Mouse (Mus musculus): ENCODE measurements around the gene 1700020D05Rik. TPM values are rescaled to one million over a fixed set of nuclear protein-coding genes. Genes with fewer than 3 reads are reported as not detected.
A peak's percentile ranks its signal among the peaks of the same experiment; 100 is the strongest.
"Not testable (repeated sequence)": the region's sequence is repeated elsewhere in the genome, so short reads cannot be mapped to it uniquely, and the experiment has no call there.

1700020D05Rik gene
- polyA plus RNA-seq, 1 experiment from 2014 or later: not detected

DNA sequence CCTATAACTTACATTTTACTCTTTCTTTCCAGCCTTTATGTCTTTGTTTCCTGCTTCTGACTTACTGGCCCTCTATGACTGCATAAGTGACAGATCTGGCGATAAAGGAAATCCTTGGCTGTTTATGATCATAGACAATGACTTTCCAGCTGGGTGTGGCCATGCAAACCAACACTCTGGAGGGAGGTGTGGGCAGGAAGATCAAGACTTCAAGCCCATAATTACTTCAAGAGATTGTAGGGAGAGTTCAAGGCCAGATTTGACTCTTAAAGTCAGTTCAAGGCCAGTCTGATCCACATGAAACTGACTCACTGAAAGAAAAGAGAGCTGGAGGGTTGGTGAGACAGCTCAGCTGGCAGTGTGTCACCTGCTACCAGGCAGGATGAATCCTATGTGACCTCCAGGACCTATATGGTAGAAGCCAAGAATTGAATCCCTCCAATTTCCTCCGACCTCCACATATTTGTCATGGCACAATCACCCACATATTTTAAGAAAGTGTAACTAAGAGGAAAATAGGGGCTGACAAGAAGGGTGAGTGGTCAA, 3.2 kb downstream of the 1700020D05Rik start:
- no peaks in the 10 kb centered on the region for H3K27me3 ChIP-seq (ENCODE audit: control insufficient read depth, insufficient read depth, low read length)
- 80% methylated on average over 2 of the region's 2 CpGs for WGBS
- no peak overlapping the region for H3K27ac ChIP-seq (ENCODE audit: low read length)
- H3K9ac ChIP-seq (ENCODE audit: low read length): no peak overlapping the region
- no peak overlapping the region for H3K4me3 ChIP-seq (ENCODE audit: low read length)
- H3K9me3 ChIP-seq (replicated peaks; ENCODE audit: control insufficient read depth, low read length): no peaks in the 10 kb centered on the region
- ATAC-seq (replicated peaks; ENCODE audit: extremely low read depth, insufficient read depth, low FRiP score): no peak
- H3K4me2 ChIP-seq (ENCODE audit: low read depth, low read length): no peak overlapping the region
- peaks cover 26% of the 10 kb centered on the region for H3K36me3 ChIP-seq (ENCODE audit: control insufficient read depth, insufficient read depth)
- no peaks in the 10 kb centered on the region for H3K4me1 ChIP-seq (ENCODE audit: control insufficient read depth, insufficient read depth, low read length)

DNA sequence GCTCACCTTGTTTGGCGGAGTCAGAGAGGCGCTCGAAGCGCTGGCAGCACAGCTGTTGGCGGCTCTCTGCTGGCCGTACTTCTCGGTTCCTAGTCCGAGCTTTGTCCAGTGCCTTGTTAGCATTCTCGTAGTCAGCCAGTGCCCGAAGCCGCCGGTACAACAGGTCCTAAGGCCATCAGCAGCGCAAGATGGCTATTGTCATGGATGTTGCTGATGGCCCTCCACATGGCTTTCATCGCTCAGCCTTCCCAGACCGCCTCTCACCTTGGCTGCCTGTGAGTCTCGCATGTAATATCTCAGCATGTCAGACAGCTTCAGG, 7.6 kb downstream of the 1700020D05Rik start:
- H3K27me3 ChIP-seq (ENCODE audit: control insufficient read depth, insufficient read depth, low read length): no peaks in the 10 kb centered on the region
- H3K9me3 ChIP-seq (replicated peaks; ENCODE audit: control insufficient read depth, low read length): no peaks in the 10 kb centered on the region
- H3K4me2 ChIP-seq (ENCODE audit: low read depth, low read length): no peak overlapping the region
- ATAC-seq (replicated peaks; ENCODE audit: extremely low read depth, insufficient read depth, low FRiP score): no peak
- no peak overlapping the region for H3K4me3 ChIP-seq (ENCODE audit: low read length)
- H3K27ac ChIP-seq (ENCODE audit: low read length): no peak overlapping the region
- peaks cover 14% of the 10 kb centered on the region for H3K4me1 ChIP-seq (ENCODE audit: control insufficient read depth, insufficient read depth, low read length)
- H3K36me3 ChIP-seq (ENCODE audit: control insufficient read depth, insufficient read depth): peaks cover 46% of the 10 kb centered on the region
- 81% methylated on average over 16 of the region's 16 CpGs for WGBS
- no peak overlapping the region for H3K9ac ChIP-seq (ENCODE audit: low read length)

DNA sequence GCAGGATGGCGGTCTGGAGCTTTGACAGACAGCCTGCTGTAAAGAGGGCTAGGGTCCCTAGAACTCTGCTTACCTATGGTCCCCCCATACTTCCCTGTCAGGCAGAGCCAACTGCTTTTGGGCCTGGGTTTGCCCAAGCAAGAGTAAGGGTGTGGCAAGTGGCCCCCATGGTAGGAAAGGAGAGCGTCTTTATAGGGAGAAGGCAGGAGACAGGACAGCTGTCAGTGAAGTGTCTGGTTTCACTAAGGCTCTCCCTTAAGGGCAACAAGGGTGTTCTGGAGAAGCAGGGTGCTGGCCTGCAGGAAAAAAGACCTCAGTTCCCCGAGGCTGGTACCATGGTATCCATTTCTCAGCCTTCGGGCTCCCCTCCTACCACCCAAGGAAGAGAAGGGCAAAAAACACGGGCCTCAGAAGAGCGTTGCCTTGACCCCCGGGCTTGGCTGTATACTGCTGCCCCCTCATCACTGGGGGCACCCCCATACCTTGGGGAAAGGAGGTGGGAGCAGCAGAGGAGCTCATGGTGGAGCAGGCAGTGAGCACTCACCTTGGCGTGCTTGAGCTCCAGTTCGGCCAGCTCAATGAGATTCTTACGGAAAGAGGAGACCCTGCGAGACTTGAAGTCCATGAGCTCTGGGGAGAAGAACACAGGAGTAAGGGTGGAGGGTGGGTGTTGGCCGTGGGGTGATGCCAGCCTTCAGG, 8.1 kb downstream of the 1700020D05Rik start:
- Histone ChIP-seq H3K4me3 (ENCODE audit: low read length) (no peak overlapping the region), H3K36me3 (ENCODE audit: control insufficient read depth, insufficient read depth) (peaks cover 46% of the 10 kb centered on the region), H3K27me3 (ENCODE audit: control insufficient read depth, insufficient read depth, low read length) (no peaks in the 10 kb centered on the region), H3K9ac (ENCODE audit: low read length) (no peak overlapping the region), H3K9me3 (replicated peaks; ENCODE audit: control insufficient read depth, low read length) (no peaks in the 10 kb centered on the region), H3K27ac (ENCODE audit: low read length) (no peak overlapping the region), H3K4me1 (ENCODE audit: control insufficient read depth, insufficient read depth, low read length) (peaks cover 14% of the 10 kb centered on the region), H3K4me2 (ENCODE audit: low read depth, low read length) (no peak overlapping the region)
- ATAC-seq (replicated peaks; ENCODE audit: extremely low read depth, insufficient read depth, low FRiP score): no peak
- 76% methylated on average over 12 of the region's 12 CpGs for WGBS

DNA sequence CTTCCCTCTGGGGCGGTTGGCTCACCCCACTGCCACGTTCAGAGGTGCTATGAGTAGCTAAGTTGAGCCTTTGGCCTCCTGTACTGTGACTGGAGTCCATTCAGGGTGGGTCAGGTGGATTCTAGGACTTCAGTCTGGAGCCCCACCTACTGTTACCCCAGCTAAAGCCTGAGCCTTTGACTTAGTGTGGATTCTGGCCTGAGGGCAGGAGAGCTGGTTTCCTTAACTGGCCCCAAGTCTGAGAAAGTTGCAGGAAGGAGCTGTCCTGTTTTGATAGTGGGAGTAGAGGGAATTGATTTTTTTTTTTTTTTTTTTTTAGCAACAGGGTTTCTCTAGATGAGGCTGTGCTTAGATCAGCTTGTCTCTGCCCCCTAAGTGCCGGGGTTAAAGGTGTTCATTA, 9.3 kb downstream of the 1700020D05Rik start:
- H3K36me3 ChIP-seq (ENCODE audit: control insufficient read depth, insufficient read depth): peaks cover 46% of the 10 kb centered on the region

DNA sequence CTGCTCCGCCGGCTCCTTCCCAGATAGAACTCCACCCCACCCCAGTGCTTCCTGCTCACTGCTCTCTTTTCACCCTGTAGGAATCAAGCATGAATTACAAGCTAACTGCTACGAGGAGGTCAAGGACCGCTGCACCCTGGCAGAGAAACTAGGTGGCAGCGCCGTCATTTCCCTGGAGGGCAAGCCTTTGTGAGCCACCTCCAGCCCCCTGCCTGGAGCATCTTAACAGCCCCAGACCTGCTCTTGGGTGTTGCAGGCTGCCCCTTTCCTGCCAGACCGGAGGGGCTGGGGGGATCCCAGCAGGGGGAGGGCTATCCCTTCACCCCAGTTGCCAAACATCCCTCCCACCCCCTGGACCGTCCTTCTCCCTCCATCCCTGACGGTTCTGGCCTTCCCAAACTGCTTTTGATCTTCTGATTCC, 10.3 kb downstream of the 1700020D05Rik start:
- 63% methylated on average over 9 of the region's 9 CpGs for WGBS

More for the DNA sequence above, 9.3 kb downstream of the 1700020D05Rik start:
- H3K9me3 ChIP-seq (replicated peaks; ENCODE audit: control insufficient read depth, low read length): no peaks in the 10 kb centered on the region
- H3K27me3 ChIP-seq (ENCODE audit: control insufficient read depth, insufficient read depth, low read length): no peaks in the 10 kb centered on the region
- peaks cover 18% of the 10 kb centered on the region for H3K4me1 ChIP-seq (ENCODE audit: control insufficient read depth, insufficient read depth, low read length)
- H3K4me3 ChIP-seq (ENCODE audit: low read length): no peak overlapping the region
- no peak for ATAC-seq (replicated peaks; ENCODE audit: extremely low read depth, insufficient read depth, low FRiP score)
- H3K27ac ChIP-seq (ENCODE audit: low read length): no peak overlapping the region
- H3K9ac ChIP-seq (ENCODE audit: low read length): no peak overlapping the region
- 91% methylated on average over 3 of the region's 3 CpGs for WGBS
- no peak overlapping the region for H3K4me2 ChIP-seq (ENCODE audit: low read depth, low read length)

DNA sequence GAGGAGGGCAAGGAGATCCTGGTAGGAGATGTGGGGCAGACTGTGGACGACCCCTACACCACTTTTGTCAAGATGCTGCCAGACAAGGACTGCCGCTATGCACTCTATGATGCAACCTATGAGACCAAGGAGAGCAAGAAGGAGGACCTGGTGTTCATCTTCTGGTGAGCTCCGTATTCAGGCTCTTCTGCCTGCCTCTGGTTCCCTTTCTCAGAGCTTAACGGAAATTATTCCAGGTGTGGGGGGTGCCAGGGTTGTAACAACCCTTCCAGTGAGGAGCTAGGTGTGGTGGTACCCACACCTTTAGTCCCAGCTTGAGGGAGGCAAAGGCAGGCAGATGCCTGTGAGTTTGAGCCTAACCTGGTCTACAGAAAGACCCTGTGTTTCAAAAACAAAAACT, 10.9 kb downstream of the 1700020D05Rik start:
- no peak for ATAC-seq (replicated peaks; ENCODE audit: extremely low read depth, insufficient read depth, low FRiP score)
- Histone ChIP-seq H3K4me2 (ENCODE audit: low read depth, low read length) (no peak overlapping the region; the same call in 1 of the 2 replicates), H3K9ac (ENCODE audit: low read length) (no peak overlapping the region), H3K27ac (ENCODE audit: low read length) (no peak overlapping the region), H3K36me3 (ENCODE audit: control insufficient read depth, insufficient read depth) (peaks cover 44% of the 10 kb centered on the region), H3K4me1 (ENCODE audit: control insufficient read depth, insufficient read depth, low read length) (peaks cover 23% of the 10 kb centered on the region), H3K27me3 (ENCODE audit: control insufficient read depth, insufficient read depth, low read length) (no peaks in the 10 kb centered on the region), H3K9me3 (replicated peaks; ENCODE audit: control insufficient read depth, low read length) (no peaks in the 10 kb centered on the region), H3K4me3 (ENCODE audit: low read length) (no peak overlapping the region)
- WGBS: 67% methylated on average over 4 of the region's 4 CpGs

More for the DNA sequence above, 10.3 kb downstream of the 1700020D05Rik start:
- Histone ChIP-seq H3K36me3 (ENCODE audit: control insufficient read depth, insufficient read depth) (peaks cover 46% of the 10 kb centered on the region), H3K4me1 (ENCODE audit: control insufficient read depth, insufficient read depth, low read length) (peaks cover 23% of the 10 kb centered on the region)
- not testable (repeated sequence) for H3K27ac ChIP-seq (ENCODE audit: low read length); H3K4me2 ChIP-seq (ENCODE audit: low read depth, low read length); H3K9ac ChIP-seq (ENCODE audit: low read length); H3K4me3 ChIP-seq (ENCODE audit: low read length); H3K9me3 ChIP-seq (replicated peaks; ENCODE audit: control insufficient read depth, low read length); H3K27me3 ChIP-seq (ENCODE audit: control insufficient read depth, insufficient read depth, low read length); ATAC-seq (replicated peaks; ENCODE audit: extremely low read depth, insufficient read depth, low FRiP score)

DNA sequence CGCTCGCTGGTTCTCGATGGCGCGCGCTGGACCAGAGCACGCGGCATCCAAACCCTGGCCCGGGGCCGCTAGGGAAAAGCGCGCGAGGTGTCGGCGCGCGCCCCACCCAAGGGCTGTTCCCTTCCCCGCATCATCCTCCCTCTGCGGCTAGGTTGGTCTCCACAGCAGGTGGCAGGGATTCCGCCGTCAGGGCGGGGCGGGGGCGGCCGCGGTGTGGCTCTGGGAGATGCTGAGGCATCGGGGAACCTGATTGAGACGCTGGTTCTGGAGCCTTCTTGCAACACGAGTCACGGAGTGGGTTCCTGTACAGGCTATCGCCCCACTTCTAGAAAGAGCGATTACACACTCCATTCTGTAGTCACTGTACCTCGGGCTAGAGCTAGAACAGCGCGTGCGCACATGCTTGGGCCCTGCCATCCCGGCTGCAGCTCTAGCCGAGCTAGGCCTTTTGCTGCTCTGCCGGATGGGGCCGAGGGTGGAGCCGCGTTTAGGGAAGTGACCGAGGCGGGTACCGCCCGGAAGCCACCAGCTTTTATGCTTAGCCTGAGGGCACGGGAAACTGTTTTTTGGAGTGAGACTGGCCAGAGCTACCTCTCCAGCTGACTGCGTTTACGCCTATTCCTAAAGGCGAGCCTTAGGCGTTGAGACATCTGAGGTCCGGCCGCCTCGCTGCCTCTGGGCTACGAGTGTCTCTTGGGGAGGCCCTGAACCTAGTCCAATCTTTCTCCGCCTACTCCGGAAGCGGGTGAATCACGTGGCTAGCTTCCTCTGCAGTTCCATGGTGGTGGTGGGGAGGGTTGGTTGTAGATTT, 12.5 kb downstream of the 1700020D05Rik start:
- peaks cover 34% of the 10 kb centered on the region for H3K4me1 ChIP-seq (ENCODE audit: control insufficient read depth, insufficient read depth, low read length)
- H3K9me3 ChIP-seq (replicated peaks; ENCODE audit: control insufficient read depth, low read length): no peaks in the 10 kb centered on the region
- under 1% methylated on average over 59 of the region's 59 CpGs for WGBS
- H3K36me3 ChIP-seq (ENCODE audit: control insufficient read depth, insufficient read depth): peaks cover 35% of the 10 kb centered on the region
- H3K27me3 ChIP-seq (ENCODE audit: control insufficient read depth, insufficient read depth, low read length): no peaks in the 10 kb centered on the region
- peak overlapping the region; percentile 90 for H3K4me2 ChIP-seq (ENCODE audit: low read depth, low read length)
- H3K9ac ChIP-seq (ENCODE audit: low read length): peak overlapping the region; percentile 98
- peak overlapping the region; percentile 95 for H3K4me3 ChIP-seq (ENCODE audit: low read length)
- peak overlapping the region; percentile 100 for H3K27ac ChIP-seq (ENCODE audit: low read length)
- peak; percentile 12 for ATAC-seq (replicated peaks; ENCODE audit: extremely low read depth, insufficient read depth, low FRiP score)

DNA sequence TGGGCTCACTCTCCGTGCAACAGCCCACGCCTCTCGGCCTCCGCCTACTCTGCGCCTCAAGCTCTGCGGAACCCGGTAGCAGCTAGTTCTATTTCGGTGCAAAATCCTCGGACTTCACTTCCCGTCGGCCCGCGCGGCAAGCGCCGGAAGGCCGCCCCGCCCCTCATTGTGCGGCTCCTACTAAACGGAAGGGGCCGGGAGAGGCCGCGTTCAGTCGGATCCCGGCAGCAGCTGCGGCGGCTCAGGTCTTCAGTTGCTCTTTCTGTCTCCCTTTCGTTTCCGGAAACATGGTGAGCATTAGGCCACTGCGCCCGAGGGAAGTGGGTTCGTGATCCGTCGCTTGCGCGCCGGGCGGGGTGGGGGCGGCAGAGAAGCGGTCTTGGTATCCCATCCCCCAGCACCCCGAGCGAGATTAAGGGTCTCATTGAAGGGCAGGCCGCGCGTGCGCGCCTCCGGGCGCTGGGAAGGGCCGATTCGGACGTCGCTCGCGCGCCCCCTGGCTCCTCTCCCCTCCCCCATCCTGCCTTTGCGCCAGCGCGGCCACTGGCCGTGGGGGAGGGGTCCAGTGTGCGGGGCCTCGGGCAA, 13.2 kb downstream of the 1700020D05Rik start, which contains the start of gene Cfl1:
TSS of gene Cfl1 (plus strand) at position 143 of the 585 bp plus-strand sequence.
- peak within 1 kb of the TSS; percentile 100 for H3K27ac ChIP-seq (ENCODE audit: low read length)
- H3K27me3 ChIP-seq (ENCODE audit: control insufficient read depth, insufficient read depth, low read length): no peaks in the 10 kb centered on the region
- peaks cover 34% of the 10 kb centered on the region for H3K4me1 ChIP-seq (ENCODE audit: control insufficient read depth, insufficient read depth, low read length)
- peaks cover 33% of the 10 kb centered on the region for H3K36me3 ChIP-seq (ENCODE audit: control insufficient read depth, insufficient read depth)
- WGBS: under 1% methylated on average over 60 of the region's 62 CpGs
- peak within 1 kb of the TSS; percentile 90 for H3K4me2 ChIP-seq (ENCODE audit: low read depth, low read length)
- peak within 1 kb of the TSS; percentile 98 for H3K9ac ChIP-seq (ENCODE audit: low read length)
- peak; percentile 61 for ATAC-seq (replicated peaks; ENCODE audit: extremely low read depth, insufficient read depth, low FRiP score)
- peak within 1 kb of the TSS; percentile 95 for H3K4me3 ChIP-seq (ENCODE audit: low read length)
- no peaks in the 10 kb centered on the region for H3K9me3 ChIP-seq (replicated peaks; ENCODE audit: control insufficient read depth, low read length)

Measured in heart, embryonic 16.5 days (tissue).